Mouse (Mus musculus) embryo, embryonic 10.5 days (tissue): Measurements from ENCODE around the gene Cuedc1.

Source experiments
- DNase-seq: peaks from one replicate; pipeline ENCODE4 v3.0.0-alpha.2; 2015; ENCODE audit warnings: low spot score

Cuedc1 gene

GRCm38 (mm10) chr11:88118091-88118440 is 20.2 kb downstream of the Cuedc1 start:
- DNase-seq = no peak

GRCm38 (mm10) chr11:88118817-88119642 is 21.2 kb downstream of the Cuedc1 start:
- DNase-seq = peak; percentile 82

GRCm38 (mm10) chr11:88122545-88122944 is 24.7 kb downstream of the Cuedc1 start:
- DNase-seq = no peak

GRCm38 (mm10) chr11:88123021-88123420 is 25.2 kb downstream of the Cuedc1 start:
- DNase-seq = no peak

GRCm38 (mm10) chr11:88123731-88124130 is 25.9 kb downstream of the Cuedc1 start:
- no peak for DNase-seq

- no peak for DNase-seq
These were observed 27.6 kb downstream of the Cuedc1 start for GRCm38 (mm10) chr11:88125483-88125882.

GRCm38 (mm10) chr11:88126306-88126793 is 28.5 kb downstream of the Cuedc1 start:
- DNase-seq = no peak

GRCm38 (mm10) chr11:88128461-88128860 is 30.6 kb downstream of the Cuedc1 start:
- DNase-seq = no peak

- no peak for DNase-seq
These were observed 31.4 kb downstream of the Cuedc1 start for GRCm38 (mm10) chr11:88129281-88129680.

- no peak for DNase-seq
These were observed 32.1 kb downstream of the Cuedc1 start for GRCm38 (mm10) chr11:88129935-88130334.

- DNase-seq = no peak
These were observed 34.0 kb downstream of the Cuedc1 start for GRCm38 (mm10) chr11:88131847-88132246.

GRCm38 (mm10) chr11:88135218-88135617 is 37.4 kb downstream of the Cuedc1 start:
- no peak for DNase-seq

GRCm38 (mm10) chr11:88137814-88138425 is 40.1 kb downstream of the Cuedc1 start:
- no peak for DNase-seq

- DNase-seq = peak; percentile 95
These were observed 41.5 kb downstream of the Cuedc1 start for GRCm38 (mm10) chr11:88139256-88139861.

- peak; percentile 77 for DNase-seq
These were observed 42.5 kb downstream of the Cuedc1 start for GRCm38 (mm10) chr11:88140066-88141060.

GRCm38 (mm10) chr11:88142362-88142761 is 44.5 kb downstream of the Cuedc1 start:
- DNase-seq = peak; percentile 74

- DNase-seq = no peak
These were observed 46.2 kb downstream of the Cuedc1 start for GRCm38 (mm10) chr11:88144100-88144499.

GRCm38 (mm10) chr11:88145214-88146006 is 47.6 kb downstream of the Cuedc1 start:
- no peak for DNase-seq

- no peak for DNase-seq
These were observed 48.6 kb downstream of the Cuedc1 start for GRCm38 (mm10) chr11:88146264-88147060.

- DNase-seq = no peak
These were observed 49.5 kb downstream of the Cuedc1 start for GRCm38 (mm10) chr11:88147388-88147787.
